Mouse (Mus musculus): Measurements from ENCODE around the gene Cfp. TPM values are rescaled to one million over a fixed set of nuclear protein-coding genes. Genes with fewer than 3 reads are reported as not detected.
A peak's percentile ranks its signal among the peaks of the same experiment; 100 is the strongest.

Gene Cfp
- polyA plus RNA-seq, 1 experiment: 1.6 TPM

DNA sequence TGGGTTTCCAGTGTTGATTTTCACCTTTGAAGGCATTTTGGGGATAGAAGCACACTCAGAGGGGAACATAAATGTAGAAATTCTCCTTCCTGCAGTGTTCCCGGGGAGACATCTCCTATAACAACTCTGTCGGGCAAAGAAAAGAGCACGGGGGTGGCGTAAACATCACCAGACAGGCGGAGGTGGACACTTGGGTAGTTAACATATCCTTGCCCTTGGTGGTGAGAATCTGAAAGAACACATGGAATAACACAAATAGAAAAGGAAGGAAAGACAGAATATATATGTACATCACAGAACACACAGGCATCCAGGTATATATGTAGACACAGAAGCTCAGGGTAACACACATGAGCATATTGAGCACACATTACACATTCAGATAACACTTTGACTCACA lies 10.0 kb downstream of the Cfp start:
- Histone ChIP-seq H3K9me3 (ENCODE audit: control insufficient read depth, low read length) (peaks cover 8% of the 10 kb centered on the region), H3K4me1 (ENCODE audit: control insufficient read depth) (peaks cover 5% of the 10 kb centered on the region; the same call in 1 of the 2 replicates), H3K4me3 (replicated peaks) (no peak overlapping the region), H3K27me3 (ENCODE audit: control insufficient read depth) (peaks cover 49% of the 10 kb centered on the region), H3K36me3 (ENCODE audit: control insufficient read depth) (no peaks in the 10 kb centered on the region)
- TF ChIP-seq GATA1 (IDR thresholded peaks at IDR 0.05; ENCODE audit: low read length) (no peak), TAL1 (IDR thresholded peaks at IDR 0.05; ENCODE audit: low read length) (no peak)

DNA sequence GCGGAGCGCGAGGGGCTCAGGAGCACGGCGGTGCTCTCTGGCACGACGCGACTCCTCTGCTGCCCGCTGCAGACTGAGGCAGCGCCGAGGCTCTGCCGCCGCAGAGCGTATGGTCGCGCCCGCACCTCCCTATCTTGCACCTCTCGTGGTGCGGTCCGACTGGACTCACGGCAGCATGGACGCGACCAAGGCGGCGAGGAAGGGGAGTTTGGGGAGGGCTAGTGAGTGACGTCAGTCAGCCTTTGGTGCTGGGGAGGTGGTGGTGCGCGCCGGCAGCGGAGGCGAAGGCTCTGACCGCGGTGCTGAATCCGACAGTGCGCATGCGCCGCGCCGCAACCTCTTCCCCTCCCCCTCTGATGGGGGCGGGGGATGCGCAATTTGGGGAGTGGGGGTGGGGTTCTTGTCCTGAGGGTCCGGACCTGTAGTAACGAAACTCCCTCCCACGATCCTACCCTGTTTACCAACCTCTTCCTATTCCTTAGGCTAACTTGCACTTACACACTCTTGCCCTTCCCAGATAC lies 10.5 kb downstream of the Cfp start, which contains the start of gene Syn1:
Gene Syn1 (minus strand): TSS at position 161 of the 521 bp plus-strand sequence.
- H3K36me3 ChIP-seq (ENCODE audit: control insufficient read depth): no peaks in the 10 kb centered on the region
- H3K27me3 ChIP-seq (ENCODE audit: control insufficient read depth): peaks cover 49% of the 10 kb centered on the region
- H3K4me1 ChIP-seq (ENCODE audit: control insufficient read depth): peaks cover 5% of the 10 kb centered on the region; the same call in 1 of the 2 replicates
- H3K4me3 ChIP-seq (replicated peaks): peak within 1 kb of the TSS; percentile 33
- H3K9me3 ChIP-seq (ENCODE audit: control insufficient read depth, low read length): peaks cover 8% of the 10 kb centered on the region
- TF ChIP-seq TAL1 (IDR thresholded peaks at IDR 0.05; ENCODE audit: low read length) (no peak), GATA1 (IDR thresholded peaks at IDR 0.05; ENCODE audit: low read length) (no peak)

DNA sequence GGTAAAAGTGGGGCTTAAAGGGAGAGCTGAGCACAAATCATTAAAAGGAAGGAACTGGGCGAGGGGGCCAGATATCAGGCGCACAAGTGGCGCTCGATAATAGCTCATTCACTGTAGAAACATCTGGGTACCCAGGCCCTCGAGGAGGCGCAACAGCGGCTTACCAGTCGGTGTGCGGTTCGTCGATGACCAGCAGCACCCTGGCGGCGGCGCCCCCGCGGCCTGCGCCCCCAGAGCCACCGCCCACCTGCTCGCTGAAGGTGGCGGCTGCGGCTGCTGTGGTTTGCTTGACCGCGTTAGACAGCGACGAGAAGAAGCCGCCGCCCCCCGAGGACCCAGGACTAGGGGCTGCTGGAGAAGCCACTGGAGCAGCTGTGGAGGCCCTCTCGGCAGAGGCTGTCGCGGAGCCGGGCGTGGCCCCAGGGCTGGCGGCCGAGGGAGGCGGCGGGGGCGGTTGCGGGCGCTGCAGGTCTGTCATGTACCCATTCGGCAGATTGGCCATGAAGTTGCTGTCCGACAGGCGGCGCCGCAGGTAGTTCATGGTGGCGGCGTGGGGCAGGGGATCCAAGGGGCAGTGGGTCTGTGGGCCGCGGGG lies 11.0 kb downstream of the Cfp start:
- peaks cover 49% of the 10 kb centered on the region for H3K27me3 ChIP-seq (ENCODE audit: control insufficient read depth)
- peaks cover 5% of the 10 kb centered on the region; the same call in 1 of the 2 replicates for H3K4me1 ChIP-seq (ENCODE audit: control insufficient read depth)
- peak overlapping the region; percentile 33 for H3K4me3 ChIP-seq (replicated peaks)
- TF ChIP-seq GATA1 (IDR thresholded peaks at IDR 0.05; ENCODE audit: low read length): no peak
- no peak for TF ChIP-seq TAL1 (IDR thresholded peaks at IDR 0.05; ENCODE audit: low read length)
- no peaks in the 10 kb centered on the region for H3K36me3 ChIP-seq (ENCODE audit: control insufficient read depth)
- H3K9me3 ChIP-seq (ENCODE audit: control insufficient read depth, low read length): peaks cover 8% of the 10 kb centered on the region

DNA sequence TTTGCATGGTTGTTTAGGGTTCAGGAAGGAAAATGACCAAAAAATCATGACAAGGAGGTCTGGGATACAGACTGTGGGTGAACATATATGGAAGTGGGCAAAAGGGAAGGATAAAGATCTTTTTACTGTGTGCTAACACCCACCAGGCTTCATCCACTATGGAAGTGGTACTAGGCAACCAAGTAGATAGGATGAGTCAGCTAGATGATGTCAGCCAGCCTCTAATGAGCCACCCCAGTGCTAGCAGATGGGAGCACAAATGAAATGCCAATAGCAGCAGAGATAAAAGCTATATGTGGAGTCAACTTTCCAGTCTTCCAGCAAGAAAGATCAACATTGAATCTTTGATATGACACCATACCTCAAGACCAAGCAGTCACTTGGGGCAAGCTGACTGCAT lies 16.3 kb downstream of the Cfp start:
- Histone ChIP-seq H3K4me3 (replicated peaks) (no peak overlapping the region), H3K36me3 (ENCODE audit: control insufficient read depth) (no peaks in the 10 kb centered on the region), H3K9me3 (ENCODE audit: control insufficient read depth, low read length) (no peaks in the 10 kb centered on the region), H3K27me3 (ENCODE audit: control insufficient read depth) (peaks cover 24% of the 10 kb centered on the region), H3K4me1 (ENCODE audit: control insufficient read depth) (peaks cover 6% of the 10 kb centered on the region)
- TF ChIP-seq GATA1 (IDR thresholded peaks at IDR 0.05; ENCODE audit: low read length) (no peak), TAL1 (IDR thresholded peaks at IDR 0.05; ENCODE audit: low read length) (no peak)

DNA sequence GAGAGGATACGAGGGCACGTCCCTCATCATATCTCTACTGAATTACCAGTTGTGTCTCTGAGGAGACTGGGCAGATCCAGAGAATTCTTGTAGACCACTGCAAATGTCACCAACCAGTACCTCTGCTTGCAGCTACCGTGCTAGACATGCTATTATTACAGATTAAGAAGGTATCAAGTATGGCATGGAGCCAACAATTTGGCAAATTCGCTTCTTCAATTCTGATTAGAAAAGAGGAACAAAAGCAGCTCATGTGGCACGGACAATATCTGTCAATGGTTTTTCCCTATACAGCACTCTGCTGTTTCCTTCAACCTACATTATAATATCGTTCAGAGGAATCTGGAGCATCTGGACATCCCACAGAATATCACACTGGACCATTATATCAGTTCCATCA lies 17.6 kb downstream of the Cfp start:
- Histone ChIP-seq H3K27me3 (ENCODE audit: control insufficient read depth) (peaks cover 13% of the 10 kb centered on the region), H3K4me1 (ENCODE audit: control insufficient read depth) (peaks cover 10% of the 10 kb centered on the region), H3K4me3 (replicated peaks) (no peak overlapping the region), H3K9me3 (ENCODE audit: control insufficient read depth, low read length) (no peaks in the 10 kb centered on the region), H3K36me3 (ENCODE audit: control insufficient read depth) (no peaks in the 10 kb centered on the region)
- TF ChIP-seq GATA1 (IDR thresholded peaks at IDR 0.05; ENCODE audit: low read length) (no peak), TAL1 (IDR thresholded peaks at IDR 0.05; ENCODE audit: low read length) (no peak)

DNA sequence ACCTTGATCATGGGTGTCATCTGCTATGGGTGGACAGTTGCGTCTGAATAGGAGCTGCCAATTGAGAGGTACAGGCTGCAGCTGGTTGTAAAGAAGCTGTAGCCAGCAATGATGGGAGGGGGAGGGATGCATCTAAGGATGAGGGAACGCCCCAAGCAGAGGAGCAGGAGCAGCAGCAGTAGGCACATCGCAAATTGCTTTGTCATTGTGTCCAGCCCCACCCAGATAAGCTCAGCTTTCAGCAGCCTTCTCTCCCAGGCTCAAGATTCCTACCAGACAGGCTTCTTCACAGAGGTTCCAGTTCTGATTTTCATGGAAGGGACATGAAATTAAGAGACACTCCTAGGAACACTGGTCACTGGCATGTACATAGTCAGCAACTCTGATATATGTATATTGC lies 21.3 kb downstream of the Cfp start:
- no peaks in the 10 kb centered on the region for H3K36me3 ChIP-seq (ENCODE audit: control insufficient read depth)
- H3K4me1 ChIP-seq (ENCODE audit: control insufficient read depth): peaks cover 10% of the 10 kb centered on the region
- H3K4me3 ChIP-seq (replicated peaks): no peak overlapping the region
- peaks cover 4% of the 10 kb centered on the region; the same call in 1 of the 2 replicates for H3K27me3 ChIP-seq (ENCODE audit: control insufficient read depth)
- no peaks in the 10 kb centered on the region for H3K9me3 ChIP-seq (ENCODE audit: control insufficient read depth, low read length)
- no peak for TF ChIP-seq TAL1 (IDR thresholded peaks at IDR 0.05; ENCODE audit: low read length)
- peak; percentile 22; the same call in 1 of the 2 replicates for TF ChIP-seq GATA1 (IDR thresholded peaks at IDR 0.05; ENCODE audit: low read length)

Other genes starting within 250 kb of the Cfp start
- 21.2 and 23.7 TPM in 2 replicates for gene Cdk16, start 243.6 kb downstream of the Cfp start, polyA plus RNA-seq (2012)
- gene Usp11, start 227.6 kb downstream of the Cfp start, polyA plus RNA-seq (2012): 0.04 and 0.11 TPM in 2 replicates
- gene Araf, start 133.7 kb downstream of the Cfp start, polyA plus RNA-seq (2012): 1.1 and 3.3 TPM in 2 replicates
- gene Timp1, start 61.4 kb downstream of the Cfp start, polyA plus RNA-seq (2012): not detected in 2 replicates
- not detected in 2 replicates for gene Syn1, start 10.6 kb downstream of the Cfp start, polyA plus RNA-seq (2012)
- gene Elk1, start 19.1 kb upstream of the Cfp start, polyA plus RNA-seq (2012): 0.11 and 0.17 TPM in 2 replicates
- gene Uxt, start 30.5 kb upstream of the Cfp start, polyA plus RNA-seq (2012): 1.6 and 2.8 TPM in 2 replicates
- 0.01 TPM in 1 of 2 replicates, not detected in the other for gene Zfp182, start 130.8 kb upstream of the Cfp start, polyA plus RNA-seq (2012)
- gene Spaca5, start 136.9 kb upstream of the Cfp start, polyA plus RNA-seq (2012): not detected in 2 replicates
- gene Zfp300, start 158.0 kb upstream of the Cfp start, polyA plus RNA-seq (2012): not detected in 2 replicates
- gene Ssxa1, start 184.3 kb upstream of the Cfp start, polyA plus RNA-seq (2012): not detected in 2 replicates
- not detected in 2 replicates for gene Gm21876, start 244.1 kb upstream of the Cfp start, polyA plus RNA-seq (2012)

All from erythroblast, embryonic 14.5 days (primary cell).